Mouse (Mus musculus) liver, postnatal 0 days (tissue): ENCODE measurements around the gene Glrp1. TPM values are rescaled to one million over a fixed set of nuclear protein-coding genes. Genes with fewer than 3 reads are reported as not detected.

Experiments used
- ATAC-seq: fragments of 200-750 bp; cut with Nextera tagmentation; 2 replicates; pipeline ENCODE4 v1.8.0; 2017; ENCODE audit warnings: mild to moderate bottlenecking, moderate library complexity
- DNase-seq: peaks from one replicate; pipeline ENCODE4 v3.0.0-alpha.2; 2016
- H3K27ac ChIP-seq: fragments of 300-500 bp; sonication (generic); 2 replicates; pipeline ENCODE4 v1.5.1; 2014; ENCODE audit warnings: antibody characterized with exemption, moderate library complexity, mild to moderate bottlenecking, low read depth
- H3K27me3 ChIP-seq: fragments of 300-500 bp; sonication (generic); 2 replicates; pipeline ENCODE4 v1.6.1; 2014; ENCODE audit warnings: low read length, control low read depth, mixed read lengths; ENCODE audit not compliant: insufficient read depth
- H3K36me3 ChIP-seq: fragments of 300-500 bp; sonication (generic); replicated peaks from 2 replicates; pipeline ENCODE4 v1.6.1; 2014; ENCODE audit warnings: mild to moderate bottlenecking, control low read depth, low read length, moderate library complexity, mixed read lengths; ENCODE audit not compliant: insufficient read depth
- H3K4me1 ChIP-seq: fragments of 300-500 bp; sonication (generic); 2 replicates; pipeline ENCODE4 v1.6.1; 2014; ENCODE audit warnings: antibody characterized with exemption, mild to moderate bottlenecking, control low read depth; ENCODE audit not compliant: insufficient read depth
- H3K4me2 ChIP-seq: fragments of 300-500 bp; sonication (generic); 2 replicates; pipeline ENCODE4 v1.6.1; 2014; ENCODE audit warnings: low read depth, mild to moderate bottlenecking, low read length, moderate library complexity, mixed read lengths
- H3K4me3 ChIP-seq: fragments of 300-500 bp; sonication (generic); 2 replicates; pipeline ENCODE4 v1.5.1; 2014; ENCODE audit warnings: low read depth, low read length
- H3K9ac ChIP-seq: fragments of 300-500 bp; sonication (generic); replicated peaks from 2 replicates; pipeline ENCODE4 v1.6.1; 2014; ENCODE audit warnings: mild to moderate bottlenecking, moderate library complexity
- H3K9me3 ChIP-seq: fragments of 300-500 bp; sonication (generic); 2 replicates; pipeline ENCODE4 v1.6.1; 2016; ENCODE audit warnings: mild to moderate bottlenecking, control low read depth, low read length, mixed read lengths
- CTCF ChIP-seq: sonication (generic); IDR thresholded peaks from 2 replicates; pipeline ENCODE4 v1.5.1; 2016; ENCODE audit warnings: antibody characterized with exemption, low read depth
- EP300 ChIP-seq: IDR thresholded peaks from 2 replicates; pipeline ENCODE4 v1.6.1; 2016; ENCODE audit warnings: antibody characterized with exemption, low read depth, mild to moderate bottlenecking
- WGBS: fragments of 180-500 bp; shearing (Covaris S2); extraction: QIAGEN DNeasy Blood & Tissue Kit; methylation state at CpG from one replicate; pipeline ENCODE4 v1.1.7; 2014; ENCODE audit not compliant: insufficient replicate concordance; 5-methylcytosine and 5-hydroxymethylcytosine counted together
- polyA plus RNA-seq: library from polyadenylated mRNA; unstranded; fragments of >200 nt; fragmentation: Nextera tagmentation; extraction: Ambion mirVana; gene quantifications from 2 replicates; pipeline ENCODE4 v1.2.1, GENCODE M21; 2015

The Glrp1 gene
- polyA plus RNA-seq, 1 experiment from 2014 or later = 0.11 TPM

GRCm38 (mm10) chr1:88462484-88462883 lies 47.4 kb downstream of the Glrp1 start:
- no peaks in the 10 kb centered on the region for H3K36me3 ChIP-seq
- no peaks in the 10 kb centered on the region for H3K9me3 ChIP-seq
- no peak overlapping the region for H3K4me3 ChIP-seq
- H3K4me1 ChIP-seq = no peaks in the 10 kb centered on the region; the same call in 1 of the 2 replicates
- 32% methylated on average over 6 of the region's 6 CpGs for WGBS
- TF ChIP-seq EP300 = no peak
- TF ChIP-seq CTCF = no peak
- H3K27ac ChIP-seq = no peak overlapping the region
- no peak overlapping the region for H3K9ac ChIP-seq
- DNase-seq (no peak), ATAC-seq (no peak)
- no peaks in the 10 kb centered on the region for H3K27me3 ChIP-seq
- H3K4me2 ChIP-seq = no peak overlapping the region

DNA sequence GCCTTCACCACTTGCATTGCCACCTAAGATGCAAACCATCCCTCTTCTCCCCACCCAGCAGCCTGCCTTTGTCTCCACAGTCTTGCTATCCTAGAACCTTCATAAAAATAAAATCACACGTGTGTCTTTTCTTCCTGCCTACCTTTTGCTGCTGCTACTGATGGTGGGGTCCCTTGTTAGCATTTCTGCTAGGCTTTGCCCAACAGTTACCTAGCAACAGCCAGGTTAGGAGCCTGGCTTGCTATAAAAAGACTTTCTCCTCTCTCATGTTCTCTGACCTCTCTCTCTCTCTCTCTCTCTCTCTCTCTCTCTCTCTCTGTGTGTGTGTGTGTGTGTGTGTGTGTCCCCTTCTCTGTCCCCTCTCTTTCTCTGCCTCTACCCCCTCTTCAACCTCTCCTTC lies 48.8 kb downstream of the Glrp1 start:
- 26% methylated on average over 1 of the region's 1 CpGs for WGBS
- H3K4me2 ChIP-seq = no peak overlapping the region

GRCm38 (mm10) chr1:88459655-88460054 lies 50.2 kb downstream of the Glrp1 start:
- DNase-seq (no peak), ATAC-seq (no peak)
- Histone ChIP-seq H3K4me2 (no peak overlapping the region), H3K27ac (no peak overlapping the region), H3K9me3 (no peaks in the 10 kb centered on the region), H3K4me3 (no peak overlapping the region), H3K4me1 (no peaks in the 10 kb centered on the region; the same call in 1 of the 2 replicates), H3K9ac (no peak overlapping the region), H3K36me3 (no peaks in the 10 kb centered on the region), H3K27me3 (no peaks in the 10 kb centered on the region)
- TF ChIP-seq CTCF (no peak), EP300 (no peak)
- 79% methylated on average over 5 of the region's 5 CpGs for WGBS

More for the DNA sequence above, 48.8 kb downstream of the Glrp1 start:
- ATAC-seq (no peak), DNase-seq (no peak)
- Histone ChIP-seq H3K9me3 (no peaks in the 10 kb centered on the region), H3K4me1 (no peaks in the 10 kb centered on the region; the same call in 1 of the 2 replicates), H3K4me3 (no peak overlapping the region), H3K36me3 (no peaks in the 10 kb centered on the region), H3K27me3 (no peaks in the 10 kb centered on the region), H3K27ac (no peak overlapping the region), H3K9ac (no peak overlapping the region)
- TF ChIP-seq EP300 (no peak), CTCF (no peak)

GRCm38 (mm10) chr1:88459196-88459595 lies 50.7 kb downstream of the Glrp1 start:
- H3K9ac ChIP-seq = no peak overlapping the region
- H3K9me3 ChIP-seq = no peaks in the 10 kb centered on the region
- no peaks in the 10 kb centered on the region; the same call in 1 of the 2 replicates for H3K4me1 ChIP-seq
- WGBS = 78% methylated on average over 4 of the region's 4 CpGs
- no peak overlapping the region for H3K4me3 ChIP-seq
- no peak overlapping the region for H3K4me2 ChIP-seq
- DNase-seq = no peak
- no peak overlapping the region for H3K27ac ChIP-seq
- TF ChIP-seq CTCF = no peak
- no peak for TF ChIP-seq EP300
- no peaks in the 10 kb centered on the region for H3K36me3 ChIP-seq
- no peak for ATAC-seq
- no peaks in the 10 kb centered on the region for H3K27me3 ChIP-seq

DNA sequence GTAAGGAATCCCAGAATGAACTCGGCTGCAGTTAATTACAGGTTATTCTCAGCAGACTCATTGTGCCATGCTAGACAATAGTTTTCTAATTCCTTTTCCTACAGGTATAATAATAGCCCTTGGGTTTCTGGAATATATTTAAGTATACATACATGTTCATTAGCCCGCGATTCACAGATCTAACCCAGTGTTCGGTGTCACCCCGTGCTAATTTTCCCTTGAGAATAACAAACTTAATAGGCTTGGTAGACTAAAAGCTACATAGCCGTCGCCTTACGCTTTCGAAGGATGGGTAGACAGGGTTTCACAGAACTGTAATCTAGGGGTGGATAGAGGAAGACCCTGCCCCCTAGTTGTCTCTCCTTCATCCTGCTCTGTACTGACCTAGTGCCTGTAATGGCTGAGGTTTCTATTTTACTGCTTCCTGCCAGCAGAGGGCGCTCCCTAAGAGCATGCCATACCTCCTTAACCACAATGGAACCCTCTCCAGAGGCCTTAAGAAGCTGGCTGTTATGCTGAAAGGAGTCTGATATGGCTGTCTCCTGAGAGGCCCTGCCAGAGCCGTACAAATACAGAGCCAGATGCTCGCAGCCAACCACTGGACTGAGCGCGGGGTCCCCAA lies 53.3 kb downstream of the Glrp1 start:
- Histone ChIP-seq H3K36me3 (no peaks in the 10 kb centered on the region), H3K27me3 (no peaks in the 10 kb centered on the region), H3K27ac (no peak overlapping the region), H3K9me3 (no peaks in the 10 kb centered on the region), H3K4me3 (no peak overlapping the region), H3K4me1 (no peaks in the 10 kb centered on the region), H3K9ac (no peak overlapping the region), H3K4me2 (no peak overlapping the region)
- TF ChIP-seq CTCF (peak; percentile 88), EP300 (no peak)
- DNase-seq (peak; percentile 70), ATAC-seq (no peak)
- WGBS = 58% methylated on average over 14 of the region's 14 CpGs

GRCm38 (mm10) chr1:88455761-88456160 lies 54.1 kb downstream of the Glrp1 start:
- TF ChIP-seq EP300 (no peak), CTCF (no peak)
- no peak overlapping the region for H3K4me3 ChIP-seq
- no peak overlapping the region for H3K4me2 ChIP-seq
- DNase-seq = no peak
- no peaks in the 10 kb centered on the region for H3K27me3 ChIP-seq
- H3K36me3 ChIP-seq = no peaks in the 10 kb centered on the region
- no peak overlapping the region for H3K9ac ChIP-seq
- H3K9me3 ChIP-seq = no peaks in the 10 kb centered on the region
- 77% methylated on average over 3 of the region's 3 CpGs for WGBS
- no peaks in the 10 kb centered on the region for H3K4me1 ChIP-seq
- ATAC-seq = no peak
- no peak overlapping the region for H3K27ac ChIP-seq

- Histone ChIP-seq H3K27me3 (no peaks in the 10 kb centered on the region), H3K9ac (no peak overlapping the region), H3K9me3 (no peaks in the 10 kb centered on the region), H3K27ac (no peak overlapping the region), H3K4me3 (no peak overlapping the region), H3K4me1 (no peaks in the 10 kb centered on the region), H3K4me2 (no peak overlapping the region), H3K36me3 (no peaks in the 10 kb centered on the region)
- no peak for ATAC-seq
- WGBS = 46% methylated on average over 3 of the region's 3 CpGs
- no peak for DNase-seq
- TF ChIP-seq EP300 (no peak), CTCF (no peak)
Measured at GRCm38 (mm10) chr1:88454703-88455102, 55.2 kb downstream of the Glrp1 start.
